Mouse (Mus musculus) Patski (cell line): ENCODE data around the gene Eif2b4. TPM values are rescaled to one million over a fixed set of nuclear protein-coding genes. Genes with fewer than 3 reads are reported as not detected.

Experiments used
- ATAC-seq: fragments of 100-300 bp; one replicate; pipeline ENCODE4 v1.8.0; 2021
- CTCF ChIA-PET: fragments of 350-600 bp; sonication (Branson Sonifier 250); formaldehyde crosslinking; loops from one replicate; lab custom pipeline; 2022; ENCODE audit warnings: inconsistent platforms; lab: Charles Lee
- POLR2A ChIA-PET: fragments of 350-600 bp; sonication (Branson Sonifier 250); formaldehyde crosslinking; loops from one replicate; lab custom pipeline; 2022; ENCODE audit warnings: antibody characterized with exemption, inconsistent platforms; lab: Charles Lee
- DNase-seq: peaks from one replicate; pipeline ENCODE4 v3.0.0-alpha.2; 2011; ENCODE audit warnings: low read depth, low spot score
- H3K27me3 ChIP-seq: fragments of 371-371 bp; one replicate; pipeline ENCODE4 v1.5.1; 2021
- CTCF ChIP-seq: fragments of 100-300 bp; IDR thresholded peaks from one replicate; pipeline ENCODE4 v1.5.1; 2021
- in situ Hi-C: fragments of 300-500 bp; cut with MboI; formaldehyde crosslinking; loops from 3 replicates; pipeline ENCODE4 v1.11.1; 2018; ENCODE audit warnings: low pct_unique_long_range_greater_than_20kb, mixed read lengths
- polyA plus RNA-seq: library from polyadenylated mRNA; unstranded; gene quantifications from one replicate; pipeline ENCODE4 v1.2.3, GENCODE M21; 2021

Gene Eif2b4
- polyA plus RNA-seq, 1 experiment from 2014 or later = 78.1 TPM

DNA sequence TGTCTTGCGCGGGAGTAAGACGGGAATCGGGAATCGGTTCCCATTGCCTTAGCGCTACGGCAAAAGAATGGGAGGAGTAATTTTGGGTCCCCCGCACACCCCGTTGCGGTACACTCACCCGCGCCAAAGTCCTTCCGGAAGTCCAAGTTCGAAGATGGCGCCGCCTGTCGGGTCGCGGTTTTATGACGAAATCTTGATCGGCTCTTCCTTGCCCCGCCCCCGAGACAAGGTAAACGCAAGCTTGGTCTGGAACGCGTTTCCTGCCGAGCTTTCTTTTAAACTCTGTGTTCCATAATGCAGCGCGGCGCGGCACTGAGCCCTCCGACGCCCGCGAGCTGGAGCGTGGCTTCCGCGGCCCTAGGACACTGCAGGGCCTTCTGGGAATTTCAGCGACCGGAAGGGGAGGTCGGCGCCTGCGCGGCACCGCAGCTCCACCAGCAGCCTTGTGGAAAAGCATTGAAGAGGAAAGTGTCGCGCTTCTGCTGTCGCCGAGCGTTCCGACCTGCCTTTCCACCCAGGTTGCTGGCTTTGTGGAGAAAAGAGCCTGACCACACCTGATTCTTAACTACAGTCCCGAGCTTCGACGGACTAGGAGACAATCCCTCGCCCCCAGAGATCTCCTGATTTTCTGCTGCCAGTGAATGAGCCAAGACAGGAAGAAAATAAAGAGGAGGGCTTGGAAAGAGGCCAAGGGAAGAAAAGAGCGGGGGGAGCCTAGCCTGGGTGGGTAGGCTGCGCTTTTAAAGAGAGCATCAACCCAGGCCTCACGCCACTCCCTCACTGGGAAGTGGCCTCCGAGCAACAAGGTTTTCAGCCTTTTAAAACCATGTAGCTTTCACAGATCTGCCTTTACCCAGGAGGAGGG lies 13.2 kb downstream of the Eif2b4 start, which contains the start of the genes Gm29609 and Gtf3c2:
Gm29609 (minus strand) TSS at position 146 of the 865 bp plus-strand sequence.
Gtf3c2 (minus strand) TSS at position 379 of the 865 bp plus-strand sequence.
- H3K27me3 ChIP-seq = no peaks in the 10 kb centered on the region
- CTCF ChIA-PET = interaction anchor here (1.0 to 2.4 kb wide), 4 partner anchors 10 to 28 kb away, joined by 3 to 11 read pairs (median 6); no protein-coding TSS in a partner anchor
- ATAC-seq (peak; percentile 89), DNase-seq (peak; percentile 92)
- in situ Hi-C loops = no loop called here
- no peak for TF ChIP-seq CTCF
- POLR2A ChIA-PET = interaction anchor here (1.3 to 3.5 kb wide), 6 partner anchors 11 to 35 kb away, joined by 3 to 24 read pairs (median 10); partner anchors contain the start of genes Eif2b4, Mpv17, Snx17 and Zfp513

DNA sequence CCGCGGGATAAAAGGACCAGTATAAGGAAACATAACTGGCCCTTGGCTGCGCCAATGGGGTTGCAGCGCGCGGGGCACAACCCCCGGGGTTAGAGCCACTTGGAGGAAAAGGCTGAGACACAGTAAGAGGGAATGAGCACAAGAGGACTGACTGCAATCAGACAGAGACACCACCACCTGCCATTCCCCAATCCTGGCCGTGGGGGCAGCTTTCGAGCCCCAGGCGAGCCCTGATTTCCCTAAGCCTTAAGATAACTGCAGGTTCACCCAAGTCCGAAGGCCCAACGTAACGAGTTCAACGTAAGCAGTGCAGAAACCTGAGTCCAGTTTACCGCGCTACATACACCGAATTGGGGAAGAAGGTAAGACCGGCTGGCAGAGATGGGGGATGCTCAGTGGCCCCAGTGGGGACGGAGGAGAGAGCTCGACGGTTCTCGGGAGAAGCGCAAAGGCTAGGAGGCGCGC lies 13.9 kb downstream of the Eif2b4 start:
- POLR2A ChIA-PET = interaction anchor here (1.4 to 3.5 kb wide), 5 partner anchors 12 to 26 kb away, joined by 3 to 24 read pairs (median 10); partner anchors contain the start of genes Eif2b4, Mpv17, Snx17 and Zfp513
- DNase-seq (no peak), ATAC-seq (peak; percentile 66)
- in situ Hi-C loops = no loop called here
- H3K27me3 ChIP-seq = no peaks in the 10 kb centered on the region
- no peak for TF ChIP-seq CTCF
- CTCF ChIA-PET = interaction anchor here (1.0 to 2.4 kb wide), 4 partner anchors 10 to 28 kb away, joined by 3 to 11 read pairs (median 6); no protein-coding TSS in a partner anchor

DNA sequence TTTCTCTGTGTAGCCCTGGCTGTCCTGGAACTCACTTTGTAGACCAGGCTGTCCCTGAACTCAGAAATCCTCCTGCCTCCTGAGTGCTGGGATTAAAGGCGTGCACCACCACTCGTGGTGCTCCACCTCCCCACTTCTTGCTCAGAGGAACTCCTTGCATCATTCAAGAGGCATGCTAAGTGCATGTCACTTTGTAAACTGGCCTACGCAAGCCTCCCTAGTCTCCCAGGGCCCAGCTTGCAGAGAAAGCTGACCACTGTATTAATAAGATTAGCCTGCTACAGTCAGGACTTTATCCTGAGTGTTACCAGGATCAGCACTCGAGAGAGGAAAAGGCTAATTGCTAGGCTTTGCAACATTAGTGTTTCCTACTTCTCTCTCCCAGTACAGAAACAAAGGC lies 24.6 kb downstream of the Eif2b4 start:
- ChIA-PET CTCF (no interaction called here), POLR2A (interaction anchor here (0.9 kb wide), 1 partner anchor 24 kb away, joined by 3 read pairs; the partner anchor contains the start of genes Eif2b4 and Snx17)
- TF ChIP-seq CTCF = no peak
- in situ Hi-C loops = no loop called here
- ATAC-seq = no peak
- H3K27me3 ChIP-seq = no peaks in the 10 kb centered on the region
- DNase-seq = no peak

DNA sequence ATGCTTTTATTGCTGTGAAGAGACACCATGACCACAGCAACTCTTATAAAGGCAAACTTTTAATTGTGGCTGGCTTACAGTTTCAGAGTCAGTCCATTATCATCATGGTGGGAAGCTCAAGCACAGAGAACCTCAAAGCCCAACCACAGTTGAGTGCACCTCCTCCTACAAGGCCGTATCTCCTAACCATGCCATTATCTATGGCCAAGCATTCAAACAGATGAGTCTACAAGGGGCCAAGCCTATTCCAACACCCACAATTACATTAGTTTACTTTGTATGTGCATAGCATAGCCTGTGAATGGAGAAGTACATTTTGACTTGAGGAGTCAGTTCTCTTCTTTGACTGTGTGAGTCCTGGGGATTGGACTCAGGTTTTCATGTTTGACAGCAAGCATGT lies 28.4 kb downstream of the Eif2b4 start:
- DNase-seq (no peak), ATAC-seq (no peak)
- no peaks in the 10 kb centered on the region for H3K27me3 ChIP-seq
- POLR2A ChIA-PET = no interaction called here
- in situ Hi-C loops = no loop called here
- CTCF ChIA-PET = interaction anchor here (3.2 kb wide), 1 partner anchor 11 kb away, joined by 16 read pairs; no protein-coding TSS in a partner anchor
- no peak for TF ChIP-seq CTCF

DNA sequence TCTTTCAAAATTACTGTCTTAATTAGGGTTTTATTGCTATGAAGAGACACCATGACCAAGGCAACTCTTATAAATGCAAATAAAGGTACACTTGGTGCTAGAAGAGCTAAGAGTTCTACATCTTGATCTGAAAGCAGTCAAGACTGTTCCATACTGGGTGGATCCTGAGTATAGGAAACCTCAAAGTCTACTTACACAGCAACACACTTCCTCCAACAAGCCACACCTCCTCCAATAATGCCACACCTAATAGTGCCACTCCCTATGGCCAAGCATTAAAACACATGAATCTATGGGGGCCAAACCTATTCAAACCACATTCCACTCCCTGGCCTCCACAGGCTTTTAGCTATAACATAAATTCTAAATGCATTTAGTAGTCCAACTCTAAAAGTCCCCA lies 30.8 kb downstream of the Eif2b4 start:
- no peak for TF ChIP-seq CTCF
- POLR2A ChIA-PET = interaction anchor here (1.4 kb wide), 1 partner anchor 10 kb away, joined by 5 read pairs; no protein-coding TSS in a partner anchor
- ATAC-seq = no peak
- in situ Hi-C loops = no loop called here
- CTCF ChIA-PET = interaction anchor here (1.4 to 3.2 kb wide), 3 partner anchors 13 to 166 kb away, joined by 3 to 16 read pairs (median 4); no protein-coding TSS in a partner anchor
- H3K27me3 ChIP-seq = no peaks in the 10 kb centered on the region
- DNase-seq = no peak

DNA sequence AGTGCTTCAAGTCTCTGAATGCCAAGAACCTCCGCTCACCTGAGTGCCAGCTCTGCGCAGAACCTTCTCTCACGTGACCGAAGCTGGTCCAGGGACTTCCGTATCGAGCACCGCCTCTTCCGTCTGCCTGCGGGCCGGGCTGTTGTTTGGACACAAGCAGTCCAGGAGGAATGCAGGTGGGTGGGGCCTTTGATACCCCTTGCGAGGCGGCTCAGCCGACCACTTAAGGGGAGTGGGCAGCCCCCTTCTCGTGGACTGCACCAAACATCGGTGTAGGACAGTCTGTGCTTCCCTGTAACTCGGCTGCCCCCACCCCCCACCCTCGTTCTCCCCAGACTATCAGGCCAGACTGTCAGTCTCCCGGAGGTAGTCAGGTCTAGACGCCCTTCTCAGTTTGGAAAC lies 39.1 kb downstream of the Eif2b4 start, which contains the start of gene Mpv17:
Mpv17 (minus strand) TSS at position 100 of the 402 bp plus-strand sequence.
- DNase-seq (peak; percentile 70), ATAC-seq (peak; percentile 75)
- ChIA-PET CTCF (interaction anchor here (1.8 kb wide), 1 partner anchor 9 kb away, joined by 5 read pairs; no protein-coding TSS in a partner anchor), POLR2A (interaction anchor here (0.6 to 1.0 kb wide), 3 partner anchors 16 to 39 kb away, joined by 3 read pairs; partner anchors contain the start of genes Eif2b4, Gm29609, Gtf3c2 and Snx17)
- TF ChIP-seq CTCF = no peak
- in situ Hi-C loops = no loop called here
- H3K27me3 ChIP-seq = no peaks in the 10 kb centered on the region

DNA sequence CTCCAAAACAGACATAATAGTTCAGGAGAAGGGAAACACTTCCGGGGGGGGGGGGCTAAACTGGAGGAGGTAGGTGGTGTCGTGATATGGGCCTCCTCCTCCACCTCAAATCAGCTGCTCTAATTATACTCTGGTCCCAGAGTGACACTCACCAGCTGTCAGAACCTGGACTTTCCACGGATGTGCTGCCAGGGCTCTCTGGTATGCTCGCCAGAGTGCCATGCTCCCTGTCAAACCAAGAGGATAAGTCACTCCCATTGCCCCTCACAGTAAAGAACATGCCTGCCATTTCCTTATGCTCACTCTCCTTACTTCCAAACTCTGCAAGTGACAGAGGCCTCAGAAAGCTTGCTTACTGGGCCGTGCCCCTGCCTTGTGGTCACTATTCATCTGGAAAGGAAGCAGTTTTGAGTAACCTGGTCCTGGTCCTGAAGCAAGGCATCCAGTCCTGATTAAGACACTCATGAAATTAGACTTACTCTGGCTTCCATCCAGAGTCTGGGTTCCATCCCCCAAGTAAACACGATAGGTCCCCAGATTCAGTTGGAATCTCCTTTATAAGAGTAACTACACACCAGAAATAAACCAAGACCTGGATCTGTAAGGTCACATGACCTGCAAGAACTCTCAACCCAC lies 39.6 kb downstream of the Eif2b4 start:
- CTCF ChIA-PET = interaction anchor here (1.8 kb wide), 1 partner anchor 9 kb away, joined by 5 read pairs; no protein-coding TSS in a partner anchor

DNA sequence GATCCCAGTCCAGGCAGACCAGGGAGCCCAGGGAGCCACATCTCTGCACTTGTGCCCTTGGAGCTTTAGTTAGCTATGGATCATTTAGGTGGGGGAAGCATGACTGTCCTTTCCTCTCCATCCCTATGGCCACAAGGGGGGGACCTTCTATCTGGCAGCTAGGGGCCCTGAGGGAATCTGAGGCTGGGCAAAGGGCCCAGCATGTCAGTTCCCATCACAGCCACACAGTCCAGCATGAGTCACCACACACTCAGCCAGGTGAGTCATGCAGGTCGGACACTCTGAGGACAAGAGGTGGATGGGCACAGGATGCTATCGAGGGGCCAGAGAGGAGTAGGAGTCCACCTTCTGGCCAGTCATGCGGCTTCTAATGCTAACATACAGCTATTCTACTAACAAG lies 41.5 kb downstream of the Eif2b4 start:
- in situ Hi-C loops = no loop called here
- POLR2A ChIA-PET = interaction anchor here (0.6 to 2.0 kb wide), 4 partner anchors 11 to 97 kb away, joined by 3 to 5 read pairs (median 3); partner anchors contain the start of gene Zfp513
- ATAC-seq (peak; percentile 48), DNase-seq (peak; percentile 91)
- no peaks in the 10 kb centered on the region for H3K27me3 ChIP-seq
- TF ChIP-seq CTCF = no peak
- CTCF ChIA-PET = interaction anchor here (0.8 to 2.2 kb wide), 4 partner anchors 13 to 41 kb away, joined by 3 to 11 read pairs (median 6); partner anchors contain the start of genes Gm29609, Gtf3c2 and Ucn

More for the DNA sequence above, 39.6 kb downstream of the Eif2b4 start:
- no peak for TF ChIP-seq CTCF
- POLR2A ChIA-PET = interaction anchor here (0.6 to 2.0 kb wide), 4 partner anchors 9 to 248 kb away, joined by 3 to 5 read pairs (median 4); partner anchors contain the start of genes Eif2b4, Gm29609, Gtf3c2 and Snx17
- ATAC-seq = peak; percentile 8
- no peak for DNase-seq
- in situ Hi-C loops = no loop called here
- H3K27me3 ChIP-seq = no peaks in the 10 kb centered on the region

DNA sequence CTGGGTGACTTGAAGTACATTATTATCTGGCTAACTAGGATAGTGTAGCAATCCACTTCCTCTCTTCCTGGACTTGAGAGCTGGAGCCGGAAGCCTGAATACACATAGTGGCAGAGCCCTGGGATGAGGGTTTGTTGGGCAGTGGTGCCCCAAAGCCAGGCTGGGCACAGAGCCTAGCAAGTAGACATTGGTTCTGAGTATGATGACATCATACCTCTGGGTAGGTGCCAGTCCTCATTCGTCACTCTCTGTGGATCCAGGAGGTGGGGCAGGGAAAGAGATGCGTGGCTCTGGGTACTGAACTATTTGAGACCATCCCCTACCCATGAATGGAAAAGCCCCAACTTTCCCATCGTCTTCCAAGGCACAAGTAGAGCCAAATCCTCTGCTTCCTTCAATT lies 43.4 kb downstream of the Eif2b4 start:
- no peak for TF ChIP-seq CTCF
- ATAC-seq (no peak), DNase-seq (no peak)
- in situ Hi-C loops = no loop called here
- no peaks in the 10 kb centered on the region for H3K27me3 ChIP-seq
- ChIA-PET CTCF (no interaction called here), POLR2A (interaction anchor here (0.6 kb wide), 1 partner anchor 326 kb away, joined by 3 read pairs; no protein-coding TSS in a partner anchor)
